Mouse (Mus musculus): ENCODE measurements around the gene Bloc1s2. TPM values are rescaled to one million over a fixed set of nuclear protein-coding genes. Genes with fewer than 3 reads are reported as not detected.

Gene Bloc1s2
- total and polyA plus RNA-seq, 3 experiments, result 151 to 193 TPM; not detected in 1

DNA sequence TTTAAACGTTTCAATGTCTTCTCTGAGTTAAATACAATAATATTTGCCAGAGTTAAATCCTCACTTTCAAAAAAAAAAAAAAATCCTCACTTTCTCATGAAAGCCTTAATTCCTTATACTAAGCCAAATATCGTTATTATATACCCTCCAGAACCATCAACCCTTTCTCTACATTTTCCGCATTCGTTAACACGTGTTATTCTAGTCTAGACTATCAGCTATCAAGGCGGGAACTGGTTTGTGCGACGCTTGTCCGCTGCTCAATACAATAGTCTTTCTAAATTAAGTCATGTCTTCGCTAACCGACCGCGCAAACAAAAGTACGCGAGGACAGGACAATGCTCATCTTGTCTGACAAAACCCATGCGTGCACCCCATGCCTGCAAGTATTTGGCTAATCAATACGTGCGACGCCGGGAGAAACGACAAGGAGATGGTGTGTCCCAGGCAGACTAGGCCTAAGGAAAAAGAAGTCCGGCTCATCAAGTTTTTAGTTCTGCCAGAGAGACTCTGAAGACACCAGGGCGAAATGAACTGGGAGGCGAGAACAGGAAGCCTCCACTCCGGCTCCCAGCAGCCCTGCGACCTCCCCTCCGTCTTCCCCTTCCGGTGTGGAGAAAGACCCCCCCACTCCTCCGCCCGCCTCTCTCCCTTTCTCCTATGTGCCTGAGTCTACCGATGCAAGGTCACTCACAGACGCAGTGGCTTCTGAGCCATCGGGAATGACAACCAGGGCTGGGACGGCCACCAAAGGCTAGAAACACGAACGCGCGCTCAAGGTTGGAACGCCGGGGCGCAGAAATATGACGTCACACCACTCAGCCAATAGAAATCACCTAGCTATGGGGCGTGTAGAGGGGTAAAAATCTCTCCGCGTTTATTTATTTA lies 10.9 kb downstream of the Bloc1s2 start, which contains the start of gene Cwf19l1 (continued):
- TF ChIP-seq BHLHE40 (IDR thresholded peaks at IDR 0.05; ENCODE audit: borderline replicate concordance, low read depth, low read length), result no peak
- TF ChIP-seq KAT2A (conservative IDR thresholded peaks at IDR 0.05; ENCODE audit: low read depth, low read length), result peak; percentile 25; the same call in 1 of the 2 replicates
- no peak for TF ChIP-seq CHD2 (IDR thresholded peaks at IDR 0.05; ENCODE audit: low read length)
- peak; percentile 61; the same call in 1 of the 2 replicates for TF ChIP-seq CHD1 (IDR thresholded peaks at IDR 0.05; ENCODE audit: low read depth, low read length)
- no peak for TF ChIP-seq MYB (IDR thresholded peaks at IDR 0.05; ENCODE audit: low read depth, low read length)
- TF ChIP-seq RCOR1 (IDR thresholded peaks at IDR 0.05; ENCODE audit: low read depth, low read length), result no peak
- peak; percentile 83 for TF ChIP-seq ELF1 (IDR thresholded peaks at IDR 0.05; ENCODE audit: low read depth, low read length)
- TF ChIP-seq MXI1 (IDR thresholded peaks at IDR 0.05; ENCODE audit: low read depth, low read length), result peak; percentile 98
- TF ChIP-seq TAL1 (IDR thresholded peaks at IDR 0.05; ENCODE audit: low read length), result no peak
- peak; percentile 13; the same call in 1 of the 2 replicates for TF ChIP-seq GATA1 (IDR thresholded peaks at IDR 0.05; ENCODE audit: low read depth, low read length)
- no peak for TF ChIP-seq UBTF (IDR thresholded peaks at IDR 0.05; ENCODE audit: borderline replicate concordance, insufficient read depth, low read depth, low read length)
- no peak for TF ChIP-seq MAFK (IDR thresholded peaks at IDR 0.05; ENCODE audit: borderline replicate concordance, low read depth, low read length)
- TF ChIP-seq GABPA (IDR thresholded peaks at IDR 0.05; ENCODE audit: low read depth, low read length), result no peak
- TF ChIP-seq ZKSCAN1 (IDR thresholded peaks at IDR 0.05; ENCODE audit: low read depth, low read length), result no peak
- TF ChIP-seq NRF1 (IDR thresholded peaks at IDR 0.05; ENCODE audit: insufficient read depth, low read depth, low read length, poor library complexity, severe bottlenecking), result no peak
- peak; percentile 80 for TF ChIP-seq E2F4 (IDR thresholded peaks at IDR 0.05; ENCODE audit: borderline replicate concordance, low read depth, low read length)
- peak; percentile 78; the same call in 1 of the 2 replicates for TF ChIP-seq SIN3A (IDR thresholded peaks at IDR 0.05; ENCODE audit: low read length)

- Histone ChIP-seq H3K27ac (ENCODE audit: control insufficient read depth, low read depth, low read length) (no peak overlapping the region), H3K4me1 (ENCODE audit: control insufficient read depth in 1 of 2, insufficient read depth in 2 of 2, low read length in 2 of 2) (peaks cover 0 to 18% of the 10 kb centered on the region in 2 experiments; a peak in 2 of 4 replicates), H3K36me3 (ENCODE audit: control insufficient read depth in 1 of 2, insufficient read depth in 2 of 2, low read length in 2 of 2) (peaks cover 23 to 31% of the 10 kb centered on the region in 2 experiments), H3K9ac (ENCODE audit: control insufficient read depth, low read depth, low read length, poor library complexity, severe bottlenecking) (no peak overlapping the region), H3K9me3 (replicated peaks; ENCODE audit: insufficient read depth, low read length) (no peaks in the 10 kb centered on the region), H3K79me2 (ENCODE audit: control insufficient read depth, insufficient read depth, low read length, poor library complexity) (peaks cover 19% of the 10 kb centered on the region), H3K4me3 (ENCODE audit: control insufficient read depth in 1 of 2, insufficient read depth in 1 of 2, low read depth in 2 of 2, low read length in 2 of 2) (no peak overlapping the region), H3K27me3 (ENCODE audit: control insufficient read depth in 1 of 2, insufficient read depth in 2 of 2, low read length in 2 of 2) (no peaks in the 10 kb centered on the region)
- peak; percentile 30 for DNase-seq (ENCODE audit: low read depth, low spot score)
- TF ChIP-seq NRF1 (IDR thresholded peaks at IDR 0.05; ENCODE audit: insufficient read depth, low read depth, low read length, poor library complexity, severe bottlenecking) (no peak), TAL1 (IDR thresholded peaks at IDR 0.05; ENCODE audit: low read length) (peak; percentile 80), GATA1 (IDR thresholded peaks at IDR 0.05; ENCODE audit: low read depth, low read length) (peak; percentile 40)
Measured at GRCm38 (mm10) chr19:44132917-44133316, 13.3 kb downstream of the Bloc1s2 start.

Data from MEL (cell line).